Mouse (Mus musculus) layer of hippocampus, adult 9-10 months (tissue): ENCODE results near the gene Igsf1.

Experiments used
- DNase-seq: peaks from one replicate; pipeline ENCODE4 v3.0.0; 2022; ENCODE audit warnings: low spot score

The Igsf1 gene

GRCm38 (mm10) chrX:49797213-49798019 lies at the start of gene Igsf1:
Gene Igsf1 (minus strand): TSS chrX:49797749.
- no peak for DNase-seq

GRCm38 (mm10) chrX:49770828-49771227 lies 26.7 kb downstream of the Igsf1 start:
- no peak for DNase-seq

GRCm38 (mm10) chrX:49745192-49745591 lies 52.4 kb downstream of the Igsf1 start:
- DNase-seq = no peak

- no peak for DNase-seq
These were observed 62.6 kb downstream of the Igsf1 start, which contains the start of gene Olfr1321 for GRCm38 (mm10) chrX:49734959-49735358. Gene Olfr1321 (minus strand): TSS chrX:49735059.
